Mouse (Mus musculus) spleen, postnatal 4 days (tissue): ENCODE results near the gene Rnf31.

Experiments used
- DNase-seq, 2 experiments: peaks; one replicate each; pipeline ENCODE4 v3.0.0; 2022; ENCODE audit warnings: low spot score in 2 of 2

Rnf31 gene

GRCm38 (mm10) chr14:55591331-55591891 lies at the start of gene Rnf31:
Gene Rnf31, plus strand, starts transcription at chr14:55591708.
- peak; percentile 92 to 94 for DNase-seq

GRCm38 (mm10) chr14:55542268-55542667 lies 49.2 kb upstream of the Rnf31 start:
- peak; percentile 75 to 82 for DNase-seq

- no peak for DNase-seq
Measured at GRCm38 (mm10) chr14:55544334-55544733, 47.2 kb upstream of the Rnf31 start.

DNA sequence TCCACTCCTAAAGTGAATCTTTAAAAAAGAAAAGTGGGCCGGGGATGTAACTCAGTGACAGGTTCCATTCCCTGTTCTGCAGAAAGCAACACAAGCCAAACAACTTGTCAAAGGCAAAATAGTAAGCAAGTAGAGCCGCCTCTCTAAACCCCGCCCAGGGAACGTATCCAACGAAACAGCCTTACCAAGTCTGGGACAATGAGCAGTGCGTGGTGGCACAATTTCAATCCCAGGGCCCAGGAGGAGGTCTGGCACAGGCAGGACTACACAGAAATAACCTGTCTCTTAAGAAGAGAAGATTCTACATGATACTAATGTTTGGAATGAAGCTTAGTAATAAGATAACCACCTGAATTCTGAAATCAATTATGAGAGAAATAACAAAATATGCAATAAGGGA lies 41.3 kb upstream of the Rnf31 start:
- no peak for DNase-seq

DNA sequence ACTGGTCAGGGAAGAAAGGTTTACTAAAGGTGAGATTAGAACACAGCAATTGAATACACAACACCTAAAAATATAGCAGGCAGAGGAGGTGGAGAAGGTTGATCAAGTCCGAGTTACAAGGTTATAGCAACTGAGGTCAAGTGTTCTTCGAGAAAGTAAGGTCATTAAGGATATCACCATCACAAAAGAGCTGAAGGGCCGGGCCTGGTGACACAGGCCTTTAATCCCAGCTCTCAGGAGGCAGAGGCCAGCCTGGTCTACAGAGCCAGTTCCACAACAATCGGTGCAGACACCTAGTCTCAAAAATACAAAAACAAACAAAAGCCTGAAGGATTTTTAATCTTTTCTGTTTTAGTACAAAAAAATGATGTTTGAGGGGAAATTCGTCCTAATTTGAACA lies 40.2 kb upstream of the Rnf31 start:
- no peak for DNase-seq

- no peak for DNase-seq
Measured at GRCm38 (mm10) chr14:55551794-55552193, 39.7 kb upstream of the Rnf31 start.

GRCm38 (mm10) chr14:55554635-55555034 lies 36.9 kb upstream of the Rnf31 start:
- DNase-seq: no peak

GRCm38 (mm10) chr14:55555788-55556187 lies 35.7 kb upstream of the Rnf31 start:
- DNase-seq: no peak

- DNase-seq: peak; percentile 84 to 92
Measured at GRCm38 (mm10) chr14:55557003-55557402, 34.5 kb upstream of the Rnf31 start.

DNA sequence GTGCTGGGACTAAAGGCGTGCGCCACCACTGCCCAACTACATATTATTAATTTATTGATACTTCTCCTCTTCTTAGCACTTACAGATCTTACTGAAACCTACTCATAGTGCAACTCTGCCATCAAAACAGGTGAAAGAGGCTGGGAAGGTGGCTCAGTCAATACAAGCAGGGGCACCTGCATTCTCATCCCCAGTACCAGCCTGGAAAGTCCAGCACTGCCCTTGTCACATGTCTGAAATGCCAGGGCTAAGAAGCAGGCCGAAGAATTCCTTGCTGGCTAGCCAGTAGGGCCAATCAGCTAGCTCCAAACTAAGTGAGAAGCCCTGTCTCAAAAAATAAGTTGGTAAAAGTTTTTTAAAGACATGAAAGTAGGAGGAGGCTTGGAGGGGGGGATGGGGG lies 33.9 kb upstream of the Rnf31 start:
- DNase-seq: peak in 1 of 2 experiments; percentile 61

GRCm38 (mm10) chr14:55558740-55559448 lies 32.6 kb upstream of the Rnf31 start:
- DNase-seq: no peak

DNA sequence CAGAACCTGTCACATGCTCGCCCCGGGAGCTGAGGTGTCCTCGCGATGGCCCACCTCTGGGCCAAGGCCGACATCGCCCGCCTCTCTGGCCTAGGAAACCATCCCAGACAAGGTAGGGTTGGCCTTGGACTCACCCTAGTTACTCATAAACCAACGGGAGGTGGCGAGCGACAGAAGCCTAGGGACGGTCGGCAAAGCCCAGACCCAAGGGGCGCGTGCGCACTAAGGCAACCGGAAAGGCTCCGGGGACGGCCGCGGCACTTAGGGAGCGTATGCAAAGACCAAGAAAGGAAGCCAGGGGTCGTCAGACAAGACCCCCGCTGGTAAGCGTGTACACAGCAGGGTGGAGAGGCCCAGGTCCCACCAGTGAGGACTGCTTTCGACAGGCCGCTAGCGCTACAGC lies 31.7 kb upstream of the Rnf31 start, which contains the start of gene Dcaf11:
TSS of gene Dcaf11 (plus strand) at position 208 of the 403 bp plus-strand sequence.
- DNase-seq: peak; percentile 90 to 95

- DNase-seq: peak; percentile 96 to 97
Measured at GRCm38 (mm10) chr14:55560202-55561073, 31.1 kb upstream of the Rnf31 start, which contains the start of gene A730061H03Rik. Gene A730061H03Rik, minus strand, starts transcription at chr14:55560406.

GRCm38 (mm10) chr14:55561860-55562259 lies 29.6 kb upstream of the Rnf31 start:
- DNase-seq: no peak

GRCm38 (mm10) chr14:55563249-55563648 lies 28.3 kb upstream of the Rnf31 start:
- DNase-seq: no peak

GRCm38 (mm10) chr14:55565748-55566147 lies 25.8 kb upstream of the Rnf31 start:
- DNase-seq: no peak

GRCm38 (mm10) chr14:55567496-55567895 lies 24.0 kb upstream of the Rnf31 start:
- no peak for DNase-seq

- no peak for DNase-seq
Measured at GRCm38 (mm10) chr14:55570588-55570987, 20.9 kb upstream of the Rnf31 start.

- no peak for DNase-seq
Measured at GRCm38 (mm10) chr14:55571760-55572159, 19.7 kb upstream of the Rnf31 start.

DNA sequence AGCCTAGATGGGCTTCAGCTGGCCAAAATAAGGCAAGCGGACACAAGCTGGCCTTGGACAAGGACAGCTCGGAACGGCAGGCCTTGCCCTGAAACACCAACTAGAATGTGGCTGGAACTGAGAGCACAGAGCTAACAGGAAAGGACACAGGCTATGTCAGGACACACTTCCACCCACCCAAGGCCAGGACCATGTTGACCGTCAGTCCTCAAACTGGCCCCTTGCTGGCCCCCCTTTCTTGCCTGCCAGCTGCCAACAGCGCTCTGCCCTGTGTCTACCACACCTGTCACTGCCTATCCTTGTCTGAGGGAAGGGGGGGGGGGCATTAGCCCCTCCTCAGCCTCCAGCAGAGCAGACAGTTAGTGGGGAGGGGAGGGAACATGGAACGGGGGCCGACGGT lies 16.2 kb upstream of the Rnf31 start, which contains the start of gene Fitm1:
TSS of gene Fitm1 (plus strand) at position 316 of the 400 bp plus-strand sequence.
- no peak for DNase-seq

DNA sequence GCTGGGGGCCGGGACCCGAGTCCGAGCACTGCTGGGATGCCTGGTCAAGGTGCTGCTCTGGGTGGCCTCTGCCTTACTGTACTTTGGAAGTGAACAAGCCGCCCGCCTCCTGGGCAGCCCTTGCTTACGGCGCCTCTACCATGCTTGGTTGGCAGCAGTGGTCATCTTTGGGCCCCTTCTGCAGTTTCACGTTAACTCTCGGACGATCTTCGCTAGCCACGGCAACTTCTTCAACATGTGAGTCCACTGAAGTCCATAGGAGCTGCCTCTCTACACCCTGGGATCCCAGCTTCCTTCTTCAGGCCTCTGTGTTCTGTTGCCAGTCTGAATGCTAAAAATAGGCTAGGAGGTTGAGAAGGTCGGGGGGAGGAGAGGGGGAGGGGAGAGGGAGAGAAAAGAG lies 15.8 kb upstream of the Rnf31 start:
- no peak for DNase-seq

GRCm38 (mm10) chr14:55576376-55576775 lies 15.1 kb upstream of the Rnf31 start:
- no peak for DNase-seq
